Mouse (Mus musculus) left cerebral cortex, adult 18-20 months (tissue): ENCODE measurements around the gene F10. TPM values are rescaled to one million over a fixed set of nuclear protein-coding genes. Genes with fewer than 3 reads are reported as not detected.
"Not testable (repeated sequence)": the region's sequence is repeated elsewhere in the genome, so short reads cannot be mapped to it uniquely, and the experiment has no call there.

ENCODE experiments used
- DNase-seq, 2 experiments: peaks; one replicate each; pipeline ENCODE4 v3.0.0; 2021 to 2022; ENCODE audit warnings: low spot score in 2 of 2, mixed read lengths in 1 of 2
- total RNA-seq, 2 experiments: library from RNA; stranded (reverse); gene quantifications; 2 replicates each; pipeline ENCODE4 v1.2.3; 2021

The F10 gene
- total RNA-seq, 2 experiments from 2014 or later = not detected

DNA sequence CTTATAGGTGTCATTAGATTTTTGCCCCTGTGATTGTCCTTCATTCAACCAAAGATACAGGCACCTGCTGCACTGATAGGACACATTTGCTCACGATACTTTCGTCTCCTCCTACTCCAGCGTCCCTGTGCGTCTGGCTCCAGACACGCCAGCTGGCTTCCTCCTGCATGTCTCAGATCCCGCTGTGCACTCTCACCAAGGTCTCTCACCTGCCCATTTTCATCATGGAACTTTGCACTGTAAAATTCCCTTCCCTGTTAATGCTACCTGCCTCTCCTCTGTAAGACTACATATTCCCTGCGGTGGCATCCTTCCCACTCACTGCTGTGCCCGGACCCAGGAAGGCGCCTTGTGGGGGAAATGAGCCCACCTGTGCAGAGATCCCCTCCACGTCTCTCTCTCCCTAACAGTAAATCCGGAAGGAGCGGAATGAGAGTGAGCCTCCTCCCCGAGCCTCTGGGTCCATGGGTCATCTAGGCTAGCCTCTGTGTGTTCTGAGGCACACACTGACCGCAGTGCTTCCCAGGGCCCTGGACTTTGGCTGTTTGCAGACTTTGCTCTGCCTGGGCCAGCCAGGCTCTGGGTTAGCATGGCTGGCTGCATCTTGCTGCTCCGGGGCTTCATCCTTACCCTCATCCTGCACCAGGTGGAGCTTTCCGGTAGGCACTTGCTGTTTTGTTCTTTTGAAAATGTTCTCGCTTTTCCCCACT is 23.5 kb downstream of the F10 start, which contains the start of gene Proz:
Gene Proz (plus strand): TSS at position 474 of the 710 bp plus-strand sequence.
- no peak for DNase-seq

DNA sequence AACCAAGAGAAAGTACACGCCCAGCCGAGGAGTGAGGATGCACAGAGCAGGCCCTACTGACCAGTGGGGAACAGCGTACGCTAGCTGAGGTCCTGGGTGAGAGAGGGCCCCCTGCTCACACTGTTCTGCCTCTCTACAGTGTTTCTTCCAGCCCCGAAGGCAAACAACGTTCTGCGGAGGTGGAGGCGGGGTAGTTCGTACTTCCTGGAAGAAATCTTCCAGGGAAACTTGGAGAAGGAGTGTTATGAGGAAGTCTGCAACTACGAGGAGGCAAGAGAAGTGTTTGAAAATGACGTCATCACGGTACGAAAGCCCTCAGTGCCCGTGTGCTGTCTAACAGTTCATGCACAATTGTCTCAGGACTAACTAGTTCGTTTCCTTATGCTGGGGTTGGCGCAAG is 26.0 kb downstream of the F10 start:
- no peak for DNase-seq

DNA sequence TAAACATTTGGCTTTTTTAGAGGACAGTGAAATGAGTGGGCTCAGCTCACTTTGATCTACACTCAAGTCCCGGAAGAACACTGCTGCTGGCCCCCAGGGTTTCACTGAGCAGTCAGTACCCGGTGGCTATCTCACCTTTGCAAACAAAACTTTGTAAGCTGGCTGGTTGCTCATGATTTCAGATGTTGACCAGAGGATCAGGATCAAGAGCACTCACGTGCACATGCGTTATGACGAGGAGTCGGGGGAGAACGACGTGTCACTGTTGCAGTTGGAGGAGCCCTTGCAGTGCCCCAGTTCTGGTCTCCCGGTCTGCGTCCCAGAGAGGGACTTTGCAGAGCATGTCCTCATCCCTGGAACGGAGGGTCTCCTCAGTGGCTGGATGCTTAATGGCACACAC is 36.1 kb downstream of the F10 start:
- no peak for DNase-seq

DNA sequence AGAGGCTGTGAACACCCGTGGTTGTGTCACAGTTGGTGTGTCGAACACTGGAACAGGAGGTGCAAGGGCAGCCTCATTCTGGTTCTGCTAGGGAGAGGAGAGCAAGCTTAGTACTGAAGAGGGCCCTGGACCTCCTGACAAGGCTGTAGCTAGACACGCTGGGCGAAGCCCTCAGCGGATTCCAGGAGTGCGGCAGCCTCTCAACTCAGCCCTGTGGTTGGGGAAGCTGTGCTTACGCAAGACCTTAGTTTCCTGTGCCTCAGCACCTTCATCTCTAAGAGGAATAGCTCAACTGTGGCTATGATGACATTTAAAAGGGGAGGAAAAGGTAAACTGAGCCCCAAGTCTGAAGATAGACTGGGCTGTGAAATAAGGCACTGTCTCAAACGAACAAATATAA is 37.9 kb downstream of the F10 start:
- no peak for DNase-seq

DNA sequence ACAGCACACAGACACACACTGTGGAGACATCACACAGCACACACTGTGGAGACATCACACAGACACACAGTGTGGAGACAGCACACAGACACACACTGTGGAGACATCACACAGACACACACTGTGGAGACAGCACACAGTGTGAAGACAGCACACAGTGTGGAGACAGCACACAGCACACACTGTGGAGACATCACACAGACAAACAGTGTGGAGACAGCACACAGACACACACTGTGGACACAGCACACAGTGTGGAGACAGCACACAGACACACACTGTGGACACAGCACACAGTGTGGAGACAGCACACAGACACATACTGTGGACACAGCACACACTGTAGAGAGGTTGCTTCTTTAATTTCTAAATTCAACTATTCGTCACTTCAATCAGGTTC is 38.5 kb downstream of the F10 start:
- DNase-seq = not testable (repeated sequence)

DNA sequence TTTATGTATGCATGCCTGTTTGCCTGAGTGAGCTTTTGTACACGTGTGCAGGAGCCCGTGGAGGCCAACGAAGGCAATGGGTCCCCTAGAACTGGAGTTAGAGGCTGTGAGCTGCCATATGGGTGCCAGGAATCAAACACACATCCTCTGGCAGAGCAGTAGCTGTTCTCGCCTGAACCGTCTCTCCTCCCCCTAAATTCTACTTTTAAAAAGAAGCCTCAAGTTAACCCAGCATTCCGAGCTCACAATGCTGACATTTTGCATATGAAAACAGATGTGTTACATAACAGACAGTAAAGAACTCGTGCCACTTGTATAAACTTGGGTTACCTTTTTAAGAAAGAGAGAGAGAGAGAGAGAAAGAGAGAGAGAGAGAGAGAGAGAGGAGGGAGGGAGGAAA is 40.4 kb downstream of the F10 start:
- no peak for DNase-seq

DNA sequence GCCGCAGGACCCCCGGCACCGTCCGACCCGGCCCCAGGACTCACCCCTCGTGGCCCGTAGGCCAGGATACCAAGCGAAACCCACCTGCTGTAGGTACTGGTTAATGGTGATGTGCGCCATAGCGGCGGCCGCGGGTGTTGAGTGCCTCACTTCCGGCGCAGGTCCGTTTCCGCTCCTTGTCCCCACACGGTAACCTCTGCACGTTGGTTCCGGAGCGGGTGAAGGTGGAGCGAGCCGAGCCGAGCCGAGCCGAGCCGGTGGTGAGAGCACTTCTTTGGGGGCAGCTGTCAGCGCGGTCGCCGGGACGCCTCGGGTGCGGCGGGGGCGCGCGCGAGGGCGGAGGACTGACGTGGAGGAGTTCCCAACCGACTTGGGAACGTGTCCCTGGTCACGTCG is 67.6 kb downstream of the F10 start:
- peak; percentile 91 to 92 for DNase-seq

DNA sequence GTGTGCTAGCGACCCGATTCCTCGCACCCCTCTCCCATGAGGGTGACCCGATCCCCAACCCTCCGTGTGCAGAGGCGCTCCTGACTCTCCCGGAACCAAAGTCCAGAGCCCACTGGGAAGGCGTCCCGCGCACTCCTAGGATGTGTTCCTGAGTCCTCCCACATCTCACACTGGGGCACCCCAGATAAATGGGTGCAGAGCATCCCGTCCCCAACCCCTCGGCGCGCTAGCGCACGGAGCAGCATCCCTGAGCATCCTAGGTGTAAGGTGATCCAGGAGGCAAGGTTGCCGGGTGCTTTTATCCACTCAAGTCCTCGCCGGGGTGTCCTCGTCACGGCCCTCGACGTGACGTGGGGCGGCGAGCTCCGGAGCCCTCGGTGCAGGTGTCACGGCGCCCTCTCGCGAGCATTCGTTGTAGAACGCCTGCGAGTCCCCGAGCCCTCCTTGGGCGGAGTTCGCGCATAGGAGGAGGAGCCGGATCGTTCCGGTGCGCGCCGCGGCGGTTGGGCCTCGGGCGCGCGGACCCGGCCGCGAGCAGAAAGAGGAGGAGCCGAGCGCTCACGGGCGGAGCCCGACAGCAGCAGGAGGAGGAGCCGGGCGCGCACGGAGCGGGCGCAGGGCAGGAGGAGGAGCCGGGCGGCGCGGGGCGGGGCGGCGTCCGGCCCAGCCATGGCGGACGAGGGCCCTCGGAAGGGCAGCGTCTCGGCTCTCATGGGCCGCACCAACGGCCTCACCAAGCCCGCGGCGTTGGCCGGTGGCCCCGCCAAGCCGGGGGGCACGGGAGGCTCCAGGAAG is 68.2 kb downstream of the F10 start, which contains the start of the genes Pcid2 and Cul4a:
Gene Pcid2 (minus strand): TSS at position 373 of the 795 bp plus-strand sequence.
Gene Cul4a (plus strand): TSS at position 535 of the 795 bp plus-strand sequence.
- DNase-seq = peak; percentile 96 to 97

DNA sequence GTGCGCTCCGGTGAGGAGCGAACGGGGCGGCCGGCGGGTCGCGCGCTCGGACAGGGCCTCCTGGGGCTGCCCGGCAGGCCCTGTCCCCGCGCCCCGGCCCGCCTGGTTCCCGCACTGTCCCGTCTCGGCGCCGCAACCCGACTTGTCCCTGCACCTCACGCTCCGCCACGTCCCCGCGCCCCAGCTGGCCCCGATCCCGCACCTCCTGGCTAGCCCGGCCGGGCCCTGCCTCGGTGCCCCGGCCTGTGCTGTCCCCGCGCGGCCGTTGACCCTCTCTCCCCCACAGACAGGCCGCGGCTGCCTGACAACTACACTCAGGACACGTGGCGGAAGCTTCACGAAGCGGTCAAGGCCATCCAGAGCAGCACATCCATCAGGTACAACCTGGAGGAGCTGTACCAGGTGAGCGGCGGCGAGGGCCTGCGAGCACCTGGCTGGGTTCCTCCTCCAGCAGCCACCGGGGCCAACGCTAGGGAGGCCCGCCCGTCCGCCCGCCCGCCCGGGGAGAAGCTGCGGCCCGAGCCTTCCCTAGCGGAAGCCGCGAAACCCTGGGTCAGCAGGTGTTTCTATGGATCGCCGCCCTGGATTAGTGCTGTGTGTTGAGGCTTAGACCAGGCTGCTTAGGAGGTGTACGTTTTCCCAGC is 68.9 kb downstream of the F10 start:
- DNase-seq = peak in 1 of 2 experiments; percentile 22

Other genes with a start within 250 kb of the F10 start
- 100 to 1,000 TPM; 239 to 243 TPM for gene Mcf2l, start 163.5 kb upstream of the F10 start, total RNA-seq
- under 1 TPM in 1 of 2 experiments, not detected in 1; 0.19 TPM for gene F7, start 11.3 kb upstream of the F10 start, total RNA-seq
- not detected for gene Proz, start 23.6 kb downstream of the F10 start, total RNA-seq
- gene Pcid2, start 68.2 kb downstream of the F10 start, total RNA-seq = 10 to 100 TPM; 26.0 to 32.1 TPM
- gene Cul4a, start 68.3 kb downstream of the F10 start, total RNA-seq = 10 to 100 TPM; 50.3 to 50.9 TPM
- 100 to 1,000 TPM; 269 to 280 TPM for gene Lamp1, start 121.9 kb downstream of the F10 start, total RNA-seq
- 1 to 10 TPM; 5.1 to 5.2 TPM for gene Grtp1, start 163.3 kb downstream of the F10 start, total RNA-seq
- gene Adprhl1, start 216.9 kb downstream of the F10 start, total RNA-seq = 1 to 10 TPM; 1.0 to 1.6 TPM